Mouse (Mus musculus): ENCODE results near the gene Cers5.

GRCm38 (mm10) chr15:99814554-99815260 lies 42.0 kb upstream of the Cers5 start:
- no peak for TF ChIP-seq CTCF (IDR thresholded peaks at IDR 0.05; ENCODE audit: control insufficient read depth, insufficient read depth, insufficient read length)
- no peak for TF ChIP-seq MYOG (IDR thresholded peaks at IDR 0.05; ENCODE audit: control insufficient read depth, extremely low read depth, insufficient read length)
- peak; percentile 49 for TF ChIP-seq MYOD1 (IDR thresholded peaks at IDR 0.05; ENCODE audit: control insufficient read depth, insufficient read length, low read depth)
- TF ChIP-seq CEBPB (IDR thresholded peaks at IDR 0.05; ENCODE audit: low read depth), result no peak
- no peak for TF ChIP-seq USF1 (IDR thresholded peaks at IDR 0.05; ENCODE audit: low read depth)
- TF ChIP-seq MAX (IDR thresholded peaks at IDR 0.05), result peak; percentile 61
